Mouse (Mus musculus) cerebellum, postnatal 14 days (tissue): ENCODE measurements around the gene Banp.

Source experiments
- DNase-seq, 2 experiments: peaks; one replicate each; pipeline ENCODE4 v3.0.0; 2021; ENCODE audit warnings: mixed read lengths in 2 of 2

The Banp gene

GRCm38 (mm10) chr8:122071193-122071592, 121.6 kb downstream of the Banp start:
- DNase-seq: no peak

- no peak for DNase-seq
Measured at GRCm38 (mm10) chr8:122073964-122074363, 124.4 kb downstream of the Banp start.

GRCm38 (mm10) chr8:122074442-122074841, 124.9 kb downstream of the Banp start:
- no peak for DNase-seq

GRCm38 (mm10) chr8:122074977-122075376, 125.4 kb downstream of the Banp start:
- no peak for DNase-seq

GRCm38 (mm10) chr8:122076183-122076842, 126.8 kb downstream of the Banp start:
- DNase-seq: no peak

GRCm38 (mm10) chr8:122078321-122078720, 128.8 kb downstream of the Banp start:
- DNase-seq: no peak
